Mouse (Mus musculus): ENCODE data around the gene Tspan5. TPM values are rescaled to one million over a fixed set of nuclear protein-coding genes. Genes with fewer than 3 reads are reported as not detected.

The Tspan5 gene
- total and polyA plus RNA-seq, 2 experiments, result 0.48 to 0.65 TPM

- H3K9ac ChIP-seq (ENCODE audit: low read depth, low read length), result no peak overlapping the region
- H3K27me3 ChIP-seq (ENCODE audit: control insufficient read depth, insufficient read depth, low read length), result no peaks in the 10 kb centered on the region
- WGBS, result 80% methylated on average over 3 of the region's 3 CpGs
- no peak overlapping the region for H3K27ac ChIP-seq (replicated peaks; ENCODE audit: insufficient read depth, low read depth, low read length)
- H3K79me2 ChIP-seq (ENCODE audit: control insufficient read depth, insufficient read depth, low read length), result no peaks in the 10 kb centered on the region
- no peak for DNase-seq (ENCODE audit: extremely low read depth, low read depth, low spot score)
- H3K36me3 ChIP-seq (ENCODE audit: control insufficient read depth, insufficient read depth, low read length), result no peaks in the 10 kb centered on the region
- no peak overlapping the region for H3K4me3 ChIP-seq (ENCODE audit: insufficient read depth, low read depth, low read length)
- no peaks in the 10 kb centered on the region for H3K4me1 ChIP-seq (ENCODE audit: control insufficient read depth, insufficient read depth, low read length)
- TF ChIP-seq POLR2A (IDR thresholded peaks at IDR 0.05; ENCODE audit: extremely low read depth, insufficient read depth, low read length) (no peak), CTCF (IDR thresholded peaks at IDR 0.05; ENCODE audit: low read depth, low read length) (no peak)
Observed at GRCm38 (mm10) chr3:138861589-138861988, 119.6 kb downstream of the Tspan5 start.

GRCm38 (mm10) chr3:138864166-138864648 lies 122.2 kb downstream of the Tspan5 start:
- 87% methylated on average over 12 of the region's 12 CpGs for WGBS
- no peak for TF ChIP-seq CTCF (IDR thresholded peaks at IDR 0.05; ENCODE audit: low read depth, low read length)
- TF ChIP-seq POLR2A (IDR thresholded peaks at IDR 0.05; ENCODE audit: extremely low read depth, insufficient read depth, low read length), result no peak
- no peaks in the 10 kb centered on the region for H3K27me3 ChIP-seq (ENCODE audit: control insufficient read depth, insufficient read depth, low read length)

GRCm38 (mm10) chr3:138865271-138865670 lies 123.3 kb downstream of the Tspan5 start:
- H3K27ac ChIP-seq (replicated peaks; ENCODE audit: insufficient read depth, low read depth, low read length), result no peak overlapping the region
- 70% methylated on average over 5 of the region's 5 CpGs for WGBS
- H3K36me3 ChIP-seq (ENCODE audit: control insufficient read depth, insufficient read depth, low read length), result no peaks in the 10 kb centered on the region
- H3K27me3 ChIP-seq (ENCODE audit: control insufficient read depth, insufficient read depth, low read length), result no peaks in the 10 kb centered on the region
- H3K4me3 ChIP-seq (ENCODE audit: insufficient read depth, low read depth, low read length), result no peak overlapping the region
- no peak overlapping the region for H3K9ac ChIP-seq (ENCODE audit: low read depth, low read length)
- DNase-seq (ENCODE audit: extremely low read depth, low read depth, low spot score), result no peak
- H3K4me1 ChIP-seq (ENCODE audit: control insufficient read depth, insufficient read depth, low read length), result no peaks in the 10 kb centered on the region
- no peak for TF ChIP-seq CTCF (IDR thresholded peaks at IDR 0.05; ENCODE audit: low read depth, low read length)
- no peaks in the 10 kb centered on the region for H3K79me2 ChIP-seq (ENCODE audit: control insufficient read depth, insufficient read depth, low read length)

More at GRCm38 (mm10) chr3:138864166-138864648, 122.2 kb downstream of the Tspan5 start:
- H3K79me2 ChIP-seq (ENCODE audit: control insufficient read depth, insufficient read depth, low read length), result no peaks in the 10 kb centered on the region
- H3K4me3 ChIP-seq (ENCODE audit: insufficient read depth, low read depth, low read length), result no peak overlapping the region
- no peak overlapping the region for H3K9ac ChIP-seq (ENCODE audit: low read depth, low read length)
- no peak for DNase-seq (ENCODE audit: extremely low read depth, low read depth, low spot score)
- no peak overlapping the region for H3K27ac ChIP-seq (replicated peaks; ENCODE audit: insufficient read depth, low read depth, low read length)
- no peaks in the 10 kb centered on the region for H3K4me1 ChIP-seq (ENCODE audit: control insufficient read depth, insufficient read depth, low read length)
- no peaks in the 10 kb centered on the region for H3K36me3 ChIP-seq (ENCODE audit: control insufficient read depth, insufficient read depth, low read length)

GRCm38 (mm10) chr3:138867149-138867848 lies 125.3 kb downstream of the Tspan5 start:
- Histone ChIP-seq H3K4me3 (ENCODE audit: insufficient read depth, low read depth, low read length) (no peak overlapping the region), H3K9ac (ENCODE audit: low read depth, low read length) (no peak overlapping the region), H3K79me2 (ENCODE audit: control insufficient read depth, insufficient read depth, low read length) (no peaks in the 10 kb centered on the region), H3K36me3 (ENCODE audit: control insufficient read depth, insufficient read depth, low read length) (no peaks in the 10 kb centered on the region), H3K27me3 (ENCODE audit: control insufficient read depth, insufficient read depth, low read length) (no peaks in the 10 kb centered on the region), H3K27ac (replicated peaks; ENCODE audit: insufficient read depth, low read depth, low read length) (no peak overlapping the region), H3K4me1 (ENCODE audit: control insufficient read depth, insufficient read depth, low read length) (no peaks in the 10 kb centered on the region)
- TF ChIP-seq POLR2A (IDR thresholded peaks at IDR 0.05; ENCODE audit: extremely low read depth, insufficient read depth, low read length) (no peak), CTCF (IDR thresholded peaks at IDR 0.05; ENCODE audit: low read depth, low read length) (no peak)
- 88% methylated on average over 16 of the region's 16 CpGs for WGBS
- no peak for DNase-seq (ENCODE audit: extremely low read depth, low read depth, low spot score)

- Histone ChIP-seq H3K27me3 (ENCODE audit: control insufficient read depth, insufficient read depth, low read length) (no peaks in the 10 kb centered on the region), H3K4me3 (ENCODE audit: insufficient read depth, low read depth, low read length) (no peak overlapping the region), H3K27ac (replicated peaks; ENCODE audit: insufficient read depth, low read depth, low read length) (no peak overlapping the region), H3K4me1 (ENCODE audit: control insufficient read depth, insufficient read depth, low read length) (no peaks in the 10 kb centered on the region), H3K9ac (ENCODE audit: low read depth, low read length) (no peak overlapping the region), H3K79me2 (ENCODE audit: control insufficient read depth, insufficient read depth, low read length) (no peaks in the 10 kb centered on the region), H3K36me3 (ENCODE audit: control insufficient read depth, insufficient read depth, low read length) (no peaks in the 10 kb centered on the region)
- 71% methylated on average over 13 of the region's 13 CpGs for WGBS
- no peak for DNase-seq (ENCODE audit: extremely low read depth, low read depth, low spot score)
- TF ChIP-seq CTCF (IDR thresholded peaks at IDR 0.05; ENCODE audit: low read depth, low read length), result no peak
- TF ChIP-seq POLR2A (IDR thresholded peaks at IDR 0.05; ENCODE audit: extremely low read depth, insufficient read depth, low read length), result no peak
Observed at GRCm38 (mm10) chr3:138868409-138868808, 126.4 kb downstream of the Tspan5 start.

- no peaks in the 10 kb centered on the region for H3K27me3 ChIP-seq (ENCODE audit: control insufficient read depth, insufficient read depth, low read length)
- H3K9ac ChIP-seq (ENCODE audit: low read depth, low read length), result no peak overlapping the region
- 94% methylated on average over 7 of the region's 7 CpGs for WGBS
- no peaks in the 10 kb centered on the region for H3K79me2 ChIP-seq (ENCODE audit: control insufficient read depth, insufficient read depth, low read length)
- TF ChIP-seq POLR2A (IDR thresholded peaks at IDR 0.05; ENCODE audit: extremely low read depth, insufficient read depth, low read length), result no peak
- no peak for TF ChIP-seq CTCF (IDR thresholded peaks at IDR 0.05; ENCODE audit: low read depth, low read length)
- H3K36me3 ChIP-seq (ENCODE audit: control insufficient read depth, insufficient read depth, low read length), result no peaks in the 10 kb centered on the region
- DNase-seq (ENCODE audit: extremely low read depth, low read depth, low spot score), result no peak
- H3K27ac ChIP-seq (replicated peaks; ENCODE audit: insufficient read depth, low read depth, low read length), result no peak overlapping the region
- H3K4me1 ChIP-seq (ENCODE audit: control insufficient read depth, insufficient read depth, low read length), result no peaks in the 10 kb centered on the region
- no peak overlapping the region for H3K4me3 ChIP-seq (ENCODE audit: insufficient read depth, low read depth, low read length)
Observed at GRCm38 (mm10) chr3:138875282-138875681, 133.3 kb downstream of the Tspan5 start.

All from liver, adult 2 months (tissue).